ENCODE assay signal across 26 mouse cellular contexts in genomic region chr8:119901349-119901748, GRCm38 (mm10). TPM values are rescaled to one million over a fixed set of nuclear protein-coding genes. Genes with fewer than 3 reads are reported as not detected.
DNase-seq lines count a peak whose midpoint lies in the region; ATAC-seq and TF ChIP-seq lines count a peak whose summit lies in the region.
"Had no signal": no experiment of that assay in that cellular context is flagged by ENCODE, and none has a peak within 500 bp of the region (broad histone marks: within the 10 kb centered on the region; RNA-seq: fewer than 3 reads in every experiment).

No protein-coding gene starts in this region.

- no peak for ATAC-seq in liver, embryonic 12.5 days
- peak; percentile 39; the same call in 1 of the 2 replicates for ATAC-seq in intestine, postnatal 0 days
- ATAC-seq: CD4-positive, CD25-positive, alpha-beta regulatory T cell, adult 4 months; forebrain, embryonic 13.5 days; hindbrain, postnatal 0 days had no signal

- no peaks in the 10 kb centered on the region for H3K27me3 ChIP-seq in liver, adult 2 months (ENCODE audit: control insufficient read depth, insufficient read depth, low read length)
- H3K27me3 ChIP-seq in liver, embryonic 12.5 days (replicated peaks), result peaks cover 85% of the 10 kb centered on the region
- H3K27me3 ChIP-seq in intestine, postnatal 0 days (replicated peaks; ENCODE audit: control insufficient read depth, insufficient read depth, low read length), result no peaks in the 10 kb centered on the region

- no peaks in the 10 kb centered on the region for H3K9me3 ChIP-seq in liver, embryonic 12.5 days (replicated peaks)
- H3K9me3 ChIP-seq in intestine, postnatal 0 days (ENCODE audit: control insufficient read depth), result no peaks in the 10 kb centered on the region
- H3K9me3 ChIP-seq: forebrain, embryonic 13.5 days; hindbrain, embryonic 12.5 days; liver, embryonic 13.5 days; neural tube, embryonic 15.5 days had no signal

- H3K4me1 ChIP-seq in liver, adult 2 months (ENCODE audit: control insufficient read depth, insufficient read depth, low read length), result peaks cover 10% of the 10 kb centered on the region; the same call in 1 of the 2 replicates
- H3K4me1 ChIP-seq in liver, embryonic 12.5 days, result peaks cover 21% of the 10 kb centered on the region
- 0 out of 2 replicates have a peak, but pooled peaks cover 4% of the 10 kb centered on the region for H3K4me1 ChIP-seq in intestine, postnatal 0 days (replicated peaks; ENCODE audit: control insufficient read depth, insufficient read depth, low read length)
- H3K4me1 ChIP-seq: forebrain, embryonic 13.5 days; neural tube, embryonic 15.5 days had no signal

- H3K4me3 ChIP-seq in liver, adult 2 months (ENCODE audit: insufficient read depth, low read depth, low read length), result no peak overlapping the region
- H3K4me3 ChIP-seq in liver, embryonic 12.5 days, result no peak overlapping the region
- no peak overlapping the region for H3K4me3 ChIP-seq in intestine, postnatal 0 days (ENCODE audit: low read depth, low read length)
- H3K4me3 ChIP-seq: erythroblast, embryonic 14.5 days; forebrain, embryonic 13.5 days; hindbrain, embryonic 12.5 days; liver, embryonic 13.5 days; neural tube, embryonic 15.5 days had no signal

- H3K4me2 ChIP-seq in liver, embryonic 12.5 days, result no peak overlapping the region
- H3K4me2 ChIP-seq in intestine, postnatal 0 days (replicated peaks; ENCODE audit: low read depth), result no peak overlapping the region
- H3K4me2 ChIP-seq: forebrain, embryonic 13.5 days; hindbrain, embryonic 12.5 days; liver, embryonic 13.5 days; lung, embryonic 14.5 days; neural tube, embryonic 15.5 days had no signal

- 26% methylated on average over 3 of the region's 3 CpGs for WGBS in liver, adult 2 months
- WGBS in liver, embryonic 12.5 days (ENCODE audit: insufficient replicate concordance), result 33% methylated on average over 3 of the region's 3 CpGs
- 37% methylated on average over 3 of the region's 3 CpGs for WGBS in intestine, postnatal 0 days

- H3K27ac ChIP-seq in liver, adult 2 months (replicated peaks; ENCODE audit: insufficient read depth, low read depth, low read length), result peak overlapping the region; percentile 32; the same call in 1 of the 2 replicates
- no peak overlapping the region for H3K27ac ChIP-seq in liver, embryonic 12.5 days
- H3K27ac ChIP-seq in intestine, postnatal 0 days (ENCODE audit: low read depth, low read length), result no peak overlapping the region
- H3K27ac ChIP-seq: forebrain, embryonic 13.5 days; hindbrain, embryonic 12.5 days; hindbrain, postnatal 0 days; liver, embryonic 13.5 days; neural tube, embryonic 15.5 days had no signal

- H3K36me3 ChIP-seq in liver, adult 2 months (ENCODE audit: control insufficient read depth, insufficient read depth, low read length), result no peaks in the 10 kb centered on the region
- no peaks in the 10 kb centered on the region for H3K36me3 ChIP-seq in liver, embryonic 12.5 days
- H3K36me3 ChIP-seq in intestine, postnatal 0 days (ENCODE audit: control insufficient read depth, insufficient read depth), result no peaks in the 10 kb centered on the region
- H3K36me3 ChIP-seq: hindbrain, embryonic 12.5 days; liver, embryonic 13.5 days; neural tube, embryonic 15.5 days had no signal

- DNase-seq in liver, adult 2 months (ENCODE audit: extremely low read depth, low read depth, low spot score), result peak; percentile 82
- DNase-seq in kidney, adult 9 months, result peak; percentile 90
- DNase-seq in kidney, postnatal 14 days, result peak; percentile 72
- no peak for DNase-seq in embryo, embryonic 10.5 days (ENCODE audit: low spot score)
- no peak for DNase-seq in frontal cortex, postnatal 36 days (ENCODE audit: low spot score in 2 of 2)
- no peak for DNase-seq in thymus, postnatal 36 days
- DNase-seq: cerebellum, adult 11-12 months; cerebellum, postnatal 10 days; gastrocnemius, postnatal 14 days; heart, postnatal 14 days; liver, embryonic 13.5 days; lung, embryonic 14.5 days; lung, postnatal 14 days; midbrain, embryonic 14.5 days; thymus, adult 2 months had no signal

- peak overlapping the region; percentile 8; the same call in 1 of the 2 replicates for H3K9ac ChIP-seq in liver, adult 2 months (ENCODE audit: low read depth, low read length)
- no peak overlapping the region for H3K9ac ChIP-seq in liver, embryonic 12.5 days
- no peak overlapping the region for H3K9ac ChIP-seq in intestine, postnatal 0 days (ENCODE audit: low read depth, low read length)
- H3K9ac ChIP-seq: forebrain, embryonic 13.5 days; hindbrain, embryonic 12.5 days; liver, embryonic 13.5 days; lung, embryonic 14.5 days; neural tube, embryonic 15.5 days had no signal

- TF ChIP-seq POLR2A in liver, adult 2 months (IDR thresholded peaks at IDR 0.05; ENCODE audit: extremely low read depth, insufficient read depth, low read length), result no peak

- H3K79me2 ChIP-seq in liver, adult 2 months (ENCODE audit: control insufficient read depth, insufficient read depth, low read length), result no peaks in the 10 kb centered on the region

- TF ChIP-seq CTCF in liver, adult 2 months (IDR thresholded peaks at IDR 0.05; ENCODE audit: low read depth, low read length), result no peak
- TF ChIP-seq CTCF in intestine, postnatal 0 days (IDR thresholded peaks at IDR 0.05; ENCODE audit: low read depth), result no peak

RNA-seq across cellular contexts. Expression of gene Usp10, which starts 8.8 kb away (rescaled TPM):
- total RNA-seq in liver, adult 2 months (2014; rRNA removed), result 42.6 and 50.1 TPM in 2 replicates
- polyA plus RNA-seq in liver, adult 2 months (2012; rRNA removed), result 82.3 and 94.1 TPM in 2 replicates
- 124 and 136 TPM in 2 replicates for polyA plus RNA-seq in liver, embryonic 12.5 days (2016; fragmentation: Nextera tagmentation; extraction: Ambion mirVana)
- polyA plus RNA-seq in intestine, postnatal 0 days (2015; fragmentation: Nextera tagmentation; extraction: Ambion mirVana), result 37.1 and 41.2 TPM in 2 replicates

RNA-seq across cellular contexts. Expression of gene Gm20388, which starts 9.3 kb away (rescaled TPM):
- total RNA-seq in liver, adult 2 months (2014; rRNA removed), result 6.4 and 8.3 TPM in 2 replicates
- 19.9 TPM in 2 replicates for polyA plus RNA-seq in liver, adult 2 months (2012; rRNA removed)
- polyA plus RNA-seq in liver, embryonic 12.5 days (2016; fragmentation: Nextera tagmentation; extraction: Ambion mirVana), result not detected in 2 replicates
- polyA plus RNA-seq in intestine, postnatal 0 days (2015; fragmentation: Nextera tagmentation; extraction: Ambion mirVana), result not detected in 2 replicates
- polyA plus RNA-seq: embryonic facial prominence, embryonic 14.5 days; heart, embryonic 14.5 days; hindbrain, embryonic 12.5 days; hindbrain, postnatal 0 days; limb, embryonic 11.5 days; liver, embryonic 13.5 days; lung, embryonic 14.5 days; neural tube, embryonic 15.5 days had no signal

RNA-seq across cellular contexts. Expression of gene Klhl36, which starts 39.3 kb away (rescaled TPM):
- total RNA-seq in liver, adult 2 months (2014; rRNA removed), result 5.2 and 7.0 TPM in 2 replicates
- polyA plus RNA-seq in liver, adult 2 months (2012; rRNA removed), result 11.3 and 12.2 TPM in 2 replicates
- 7.0 and 7.7 TPM in 2 replicates for polyA plus RNA-seq in liver, embryonic 12.5 days (2016; fragmentation: Nextera tagmentation; extraction: Ambion mirVana)
- 7.3 and 7.4 TPM in 2 replicates for polyA plus RNA-seq in intestine, postnatal 0 days (2015; fragmentation: Nextera tagmentation; extraction: Ambion mirVana)

Comparison
In these comparisons a context has a peak if more than half of its experiments do, and no peak if none do; other contexts are left out.
1. RNA of gene Gm20388, which starts 9.3 kb away (polyA plus RNA-seq): 19.9 TPM in liver, adult 2 months; not detected in liver, embryonic 12.5 days and not detected in intestine, postnatal 0 days; every median in the first group is over 10 times any median in the second.
2. DNase-seq: peak in liver, adult 2 months (single experiment), kidney, adult 9 months (single experiment) and kidney, postnatal 14 days (single experiment); none in embryo, embryonic 10.5 days (single experiment), frontal cortex, postnatal 36 days (0 of 2) and thymus, postnatal 36 days (0 of 2).